Mouse (Mus musculus): Measurements from ENCODE around the gene Kdsr. TPM values are rescaled to one million over a fixed set of nuclear protein-coding genes. Genes with fewer than 3 reads are reported as not detected.

Gene Kdsr
- polyA plus RNA-seq (2012), result 0.02 and 0.13 TPM in 2 replicates

DNA sequence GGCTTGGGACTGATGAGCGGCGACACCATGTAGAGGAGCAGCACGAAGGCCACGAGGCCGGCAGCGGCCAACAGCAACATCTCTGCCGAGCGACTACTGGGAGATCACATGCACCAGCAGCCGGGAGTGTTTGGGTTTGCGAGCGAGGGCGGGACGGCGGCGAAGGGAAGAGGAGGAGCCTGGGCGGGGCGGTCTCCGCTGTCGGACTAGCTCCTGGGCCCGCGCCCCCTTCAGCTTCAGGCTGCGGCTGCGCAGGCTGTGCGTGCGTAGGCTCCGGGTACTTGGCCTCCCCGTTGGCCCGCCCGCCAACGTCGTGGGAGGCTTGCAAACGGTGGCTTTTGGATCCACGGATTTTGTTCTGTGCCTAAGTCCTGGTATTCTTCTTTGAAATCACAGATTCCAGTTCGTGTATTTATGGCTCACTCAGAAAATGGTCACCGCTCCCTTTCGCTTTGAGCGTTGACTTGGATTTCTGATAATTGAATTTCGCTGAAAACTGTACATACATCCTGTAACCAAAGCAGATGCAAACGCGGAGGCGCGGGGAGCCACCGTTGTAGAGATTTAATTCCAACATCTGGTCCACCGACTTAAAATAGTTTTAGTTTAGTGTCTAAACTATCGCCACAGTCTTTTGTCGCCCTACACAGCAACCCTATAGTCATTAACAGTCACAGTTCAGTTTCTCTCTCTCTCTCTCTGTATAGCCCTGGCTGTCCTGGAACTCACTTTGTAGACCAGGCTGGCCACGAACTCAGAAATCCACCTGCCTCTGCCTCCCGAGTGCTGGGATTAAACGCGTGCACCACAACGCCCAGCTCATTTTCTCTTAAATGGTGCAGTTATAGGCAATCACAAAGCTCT is at the start of gene Kdsr:
Gene Kdsr, minus strand, starts transcription at position 156 of the 864 bp plus-strand sequence.
- Histone ChIP-seq H3K9me3 (ENCODE audit: control insufficient read depth, low read length) (no peaks in the 10 kb centered on the region), H3K4me1 (ENCODE audit: control insufficient read depth) (peaks cover 33% of the 10 kb centered on the region), H3K27me3 (ENCODE audit: control insufficient read depth) (no peaks in the 10 kb centered on the region), H3K36me3 (ENCODE audit: control insufficient read depth) (peaks cover 10% of the 10 kb centered on the region), H3K4me3 (replicated peaks) (peak within 1 kb of the TSS; percentile 80)
- no peak for TF ChIP-seq TAL1 (IDR thresholded peaks at IDR 0.05; ENCODE audit: low read length)
- TF ChIP-seq GATA1 (IDR thresholded peaks at IDR 0.05; ENCODE audit: low read length), result no peak

DNA sequence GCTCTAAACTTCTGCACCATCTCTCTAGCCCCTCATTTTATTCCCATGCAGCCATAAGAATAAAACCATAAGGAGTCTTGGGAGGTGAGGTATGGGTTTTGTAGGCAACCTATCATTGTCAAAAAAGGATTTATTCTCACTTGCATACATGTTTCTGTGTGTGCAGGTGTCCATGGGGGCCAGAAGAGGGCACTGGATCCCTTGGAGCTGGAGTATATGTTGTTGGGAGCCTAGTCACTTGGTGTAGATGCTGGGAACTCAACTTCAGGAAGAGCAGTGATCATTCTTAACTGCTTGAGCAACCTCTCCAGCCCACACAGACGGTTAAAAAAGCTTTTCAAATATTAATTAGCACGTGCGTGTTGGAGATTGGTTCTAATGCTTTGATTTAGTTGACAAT is 40.4 kb upstream of the Kdsr start:
- TF ChIP-seq GATA1 (IDR thresholded peaks at IDR 0.05; ENCODE audit: low read length) (no peak), TAL1 (IDR thresholded peaks at IDR 0.05; ENCODE audit: low read length) (no peak)
- H3K36me3 ChIP-seq (ENCODE audit: control insufficient read depth), result no peaks in the 10 kb centered on the region
- H3K9me3 ChIP-seq (ENCODE audit: control insufficient read depth, low read length), result no peaks in the 10 kb centered on the region; the same call in 1 of the 2 replicates
- no peak overlapping the region for H3K4me3 ChIP-seq (replicated peaks)
- peaks cover 17% of the 10 kb centered on the region for H3K4me1 ChIP-seq (ENCODE audit: control insufficient read depth)
- no peaks in the 10 kb centered on the region for H3K27me3 ChIP-seq (ENCODE audit: control insufficient read depth)

DNA sequence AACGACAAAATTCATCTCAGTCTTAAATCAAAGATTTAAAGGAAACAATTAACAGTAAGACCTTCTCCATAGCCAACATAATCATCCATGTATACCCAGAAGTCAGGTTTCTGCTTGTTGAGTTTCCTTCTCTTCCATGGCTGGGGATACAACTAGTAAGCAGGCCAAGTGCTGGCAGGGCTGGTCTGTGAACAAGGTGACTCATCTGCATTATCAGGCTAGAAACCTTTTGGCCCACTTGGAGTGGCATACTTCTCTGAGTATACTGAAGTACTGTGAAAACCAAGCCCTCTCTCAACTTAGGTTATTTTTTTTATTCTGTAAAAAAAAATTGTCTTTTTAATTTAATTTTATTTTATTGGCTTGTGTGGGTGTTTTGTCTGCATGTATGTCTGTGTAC is 39.9 kb upstream of the Kdsr start:
- H3K4me3 ChIP-seq (replicated peaks), result no peak overlapping the region
- TF ChIP-seq TAL1 (IDR thresholded peaks at IDR 0.05; ENCODE audit: low read length), result no peak
- no peak for TF ChIP-seq GATA1 (IDR thresholded peaks at IDR 0.05; ENCODE audit: low read length)
- no peaks in the 10 kb centered on the region; the same call in 1 of the 2 replicates for H3K9me3 ChIP-seq (ENCODE audit: control insufficient read depth, low read length)
- peaks cover 22% of the 10 kb centered on the region for H3K4me1 ChIP-seq (ENCODE audit: control insufficient read depth)
- H3K36me3 ChIP-seq (ENCODE audit: control insufficient read depth), result no peaks in the 10 kb centered on the region
- H3K27me3 ChIP-seq (ENCODE audit: control insufficient read depth), result no peaks in the 10 kb centered on the region

DNA sequence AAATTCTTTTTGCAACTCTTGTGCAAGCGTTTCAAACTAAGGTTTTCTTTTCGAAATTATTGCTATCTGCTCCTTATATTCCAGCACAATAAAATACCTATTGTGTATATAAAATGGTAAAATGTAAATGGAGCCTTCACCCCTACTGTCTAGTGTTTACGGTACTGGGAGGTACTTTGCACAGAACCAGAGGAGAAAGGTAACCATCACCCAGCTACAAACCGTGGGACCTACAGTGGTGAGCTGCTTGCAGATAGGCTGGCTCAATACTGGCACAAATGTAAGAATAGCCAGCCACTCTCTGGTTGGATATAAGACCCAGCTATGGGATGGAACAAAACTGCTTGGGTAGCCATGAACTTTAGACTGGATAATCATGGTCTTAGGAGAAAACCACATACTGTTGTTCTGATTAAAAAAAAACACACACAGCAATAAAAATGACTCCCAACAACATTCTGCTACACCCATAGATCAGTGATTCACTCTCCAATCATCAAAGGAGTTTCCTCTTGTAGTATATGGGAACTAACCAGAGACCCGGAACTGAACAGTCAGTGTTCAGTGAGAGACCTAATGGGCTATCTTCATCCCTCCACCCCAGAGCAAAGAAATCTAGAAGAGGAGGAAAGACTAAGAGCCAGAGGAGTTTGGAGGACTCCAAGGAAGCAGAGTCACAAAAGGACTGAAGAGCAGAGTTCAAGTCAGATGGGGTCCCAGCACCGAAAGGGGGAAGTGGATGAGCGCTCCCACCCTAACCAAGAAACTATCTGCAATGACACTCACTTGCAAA is 37.7 kb upstream of the Kdsr start:
- H3K4me1 ChIP-seq (ENCODE audit: control insufficient read depth), result peaks cover 29% of the 10 kb centered on the region
- no peak for TF ChIP-seq GATA1 (IDR thresholded peaks at IDR 0.05; ENCODE audit: low read length)
- TF ChIP-seq TAL1 (IDR thresholded peaks at IDR 0.05; ENCODE audit: low read length), result no peak
- H3K36me3 ChIP-seq (ENCODE audit: control insufficient read depth), result peaks cover 7% of the 10 kb centered on the region
- H3K27me3 ChIP-seq (ENCODE audit: control insufficient read depth), result no peaks in the 10 kb centered on the region
- peak overlapping the region; percentile 85 for H3K4me3 ChIP-seq (replicated peaks)
- H3K9me3 ChIP-seq (ENCODE audit: control insufficient read depth, low read length), result no peaks in the 10 kb centered on the region

DNA sequence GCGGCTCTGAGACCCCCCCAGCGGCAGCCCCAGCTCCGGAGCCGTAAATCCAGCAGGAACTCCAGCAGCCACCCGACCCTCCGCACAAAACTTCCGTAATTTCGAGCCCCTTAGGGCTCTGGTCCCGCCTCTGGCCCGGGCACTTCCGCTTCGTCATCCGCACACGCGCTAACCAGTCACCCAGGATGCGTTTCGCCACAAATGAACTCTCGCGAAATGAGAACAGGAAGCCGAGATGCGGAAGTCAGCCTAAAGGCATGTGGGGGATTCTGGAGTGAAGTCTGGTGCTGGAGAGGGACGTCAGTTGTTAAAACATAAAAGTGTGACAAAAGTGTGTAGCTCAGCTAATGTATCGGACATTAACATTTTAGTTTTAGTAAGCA is 37.0 kb upstream of the Kdsr start, which contains the start of gene Vps4b:
Gene Vps4b, minus strand, starts transcription at position 187 of the 383 bp plus-strand sequence.
- no peaks in the 10 kb centered on the region for H3K27me3 ChIP-seq (ENCODE audit: control insufficient read depth)
- peak within 1 kb of the TSS; percentile 85 for H3K4me3 ChIP-seq (replicated peaks)
- peaks cover 9% of the 10 kb centered on the region for H3K36me3 ChIP-seq (ENCODE audit: control insufficient read depth)
- no peaks in the 10 kb centered on the region for H3K9me3 ChIP-seq (ENCODE audit: control insufficient read depth, low read length)
- no peak for TF ChIP-seq TAL1 (IDR thresholded peaks at IDR 0.05; ENCODE audit: low read length)
- TF ChIP-seq GATA1 (IDR thresholded peaks at IDR 0.05; ENCODE audit: low read length), result no peak
- H3K4me1 ChIP-seq (ENCODE audit: control insufficient read depth), result peaks cover 29% of the 10 kb centered on the region

DNA sequence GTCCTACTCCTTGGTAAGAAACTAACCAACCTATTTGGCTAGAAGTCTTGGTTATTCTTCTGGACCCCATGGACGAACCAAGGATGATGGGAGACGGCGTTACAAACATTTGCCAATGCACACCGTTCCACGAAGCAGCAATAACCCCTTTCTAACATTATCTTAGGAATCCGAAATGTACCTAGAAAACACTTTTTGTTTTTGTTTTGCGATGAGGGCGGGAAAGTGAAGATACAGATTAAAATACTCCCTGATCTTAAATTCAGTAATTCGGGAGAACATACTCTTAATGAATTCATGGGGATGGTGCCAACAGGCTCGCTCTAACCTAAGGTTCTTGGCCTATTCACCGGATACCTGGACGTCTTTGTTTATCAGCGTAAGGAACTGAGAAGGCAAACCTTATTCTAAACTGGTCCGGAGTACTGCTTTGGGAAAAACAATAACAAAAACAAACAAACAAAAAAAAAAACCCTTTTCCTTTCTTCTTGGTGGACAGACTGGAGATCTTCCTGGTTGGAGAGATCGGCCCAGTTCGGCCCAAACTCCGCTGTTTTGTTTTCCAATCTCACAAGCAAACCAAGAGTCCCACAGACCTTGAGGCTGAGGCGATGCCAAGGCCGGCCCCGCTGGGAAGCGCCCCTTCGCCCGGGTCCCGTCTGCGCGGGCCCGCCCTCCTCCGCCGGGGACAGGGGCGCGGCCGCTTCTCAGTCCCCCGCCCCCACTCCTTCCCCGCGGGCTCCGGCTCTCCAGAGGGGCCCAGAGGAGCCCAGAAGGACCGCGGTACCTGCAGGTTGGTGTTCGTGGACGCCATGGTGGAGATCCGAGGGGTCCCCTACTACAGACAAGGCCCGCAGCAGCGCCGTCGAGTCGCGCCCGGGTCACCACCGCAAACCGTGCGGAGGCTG is 36.4 kb upstream of the Kdsr start:
- Histone ChIP-seq H3K36me3 (ENCODE audit: control insufficient read depth) (peaks cover 12% of the 10 kb centered on the region), H3K4me3 (replicated peaks) (peak overlapping the region; percentile 85), H3K9me3 (ENCODE audit: control insufficient read depth, low read length) (no peaks in the 10 kb centered on the region), H3K27me3 (ENCODE audit: control insufficient read depth) (no peaks in the 10 kb centered on the region), H3K4me1 (ENCODE audit: control insufficient read depth) (peaks cover 29% of the 10 kb centered on the region)
- no peak for TF ChIP-seq GATA1 (IDR thresholded peaks at IDR 0.05; ENCODE audit: low read length)
- no peak for TF ChIP-seq TAL1 (IDR thresholded peaks at IDR 0.05; ENCODE audit: low read length)

DNA sequence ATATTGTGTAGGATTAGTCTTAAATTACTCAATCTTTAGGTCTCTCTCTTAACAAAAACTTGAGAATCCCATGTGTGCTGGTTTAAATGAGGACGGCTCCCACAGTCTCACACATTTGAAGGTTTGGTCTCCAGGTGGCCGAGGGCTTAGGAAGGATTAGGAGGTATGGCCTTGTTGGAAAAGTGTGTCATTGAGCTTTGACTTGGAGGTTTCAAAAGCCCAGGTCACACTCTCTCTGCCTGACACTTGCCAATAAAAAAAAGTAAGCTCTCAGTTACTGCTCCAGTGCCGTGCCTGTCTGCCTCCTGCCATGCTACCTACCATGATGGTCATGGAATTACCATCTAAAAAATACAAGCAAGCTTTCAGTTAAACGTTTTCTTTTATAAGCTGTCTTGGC is 15.4 kb upstream of the Kdsr start:
- no peak for TF ChIP-seq GATA1 (IDR thresholded peaks at IDR 0.05; ENCODE audit: low read length)
- no peak for TF ChIP-seq TAL1 (IDR thresholded peaks at IDR 0.05; ENCODE audit: low read length)
- Histone ChIP-seq H3K4me1 (ENCODE audit: control insufficient read depth) (no peaks in the 10 kb centered on the region), H3K36me3 (ENCODE audit: control insufficient read depth) (peaks cover 92% of the 10 kb centered on the region), H3K9me3 (ENCODE audit: control insufficient read depth, low read length) (no peaks in the 10 kb centered on the region), H3K27me3 (ENCODE audit: control insufficient read depth) (no peaks in the 10 kb centered on the region), H3K4me3 (replicated peaks) (no peak overlapping the region)

DNA sequence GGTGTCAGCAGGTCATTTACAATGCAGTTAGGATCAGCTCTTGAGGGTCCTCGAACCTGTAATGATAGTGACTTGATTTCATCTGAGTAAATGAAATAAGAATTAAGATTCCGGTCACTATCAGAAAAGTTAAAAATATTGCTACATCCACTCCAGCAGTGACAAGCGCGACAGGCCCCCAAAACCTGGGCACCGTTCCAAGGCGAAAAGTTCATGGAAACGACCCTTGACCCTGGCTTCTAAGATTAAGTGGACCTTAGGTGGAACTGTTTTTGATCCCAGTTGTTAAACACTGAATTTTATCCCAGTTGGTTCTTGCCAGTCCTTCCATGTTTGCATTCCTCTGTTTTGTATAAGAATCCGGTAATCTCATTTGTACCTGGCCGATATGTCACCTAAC is 14.6 kb upstream of the Kdsr start:
- Histone ChIP-seq H3K4me3 (replicated peaks) (no peak overlapping the region), H3K4me1 (ENCODE audit: control insufficient read depth) (no peaks in the 10 kb centered on the region), H3K9me3 (ENCODE audit: control insufficient read depth, low read length) (no peaks in the 10 kb centered on the region), H3K36me3 (ENCODE audit: control insufficient read depth) (peaks cover 89% of the 10 kb centered on the region), H3K27me3 (ENCODE audit: control insufficient read depth) (no peaks in the 10 kb centered on the region)
- TF ChIP-seq TAL1 (IDR thresholded peaks at IDR 0.05; ENCODE audit: low read length), result no peak
- TF ChIP-seq GATA1 (IDR thresholded peaks at IDR 0.05; ENCODE audit: low read length), result no peak
